Mouse (Mus musculus) midbrain, postnatal 0 days (tissue): ENCODE data around the gene Arhgap44. TPM values are rescaled to one million over a fixed set of nuclear protein-coding genes. Genes with fewer than 3 reads are reported as not detected.
A peak's percentile ranks its signal among the peaks of the same experiment; 100 is the strongest.

Experiments
- ATAC-seq: fragments of 200-750 bp; cut with Nextera tagmentation; 2 replicates; pipeline ENCODE4 v1.8.0; 2017; ENCODE audit warnings: moderate number of reproducible peaks, mild to moderate bottlenecking, moderate TSS enrichment, moderate library complexity; ENCODE audit not compliant: low FRiP score
- DNase-seq: peaks from one replicate; pipeline ENCODE4 v3.0.0-alpha.2; 2015; ENCODE audit warnings: low spot score
- H3K27ac ChIP-seq: fragments of 300-500 bp; sonication (generic); 2 replicates; pipeline ENCODE4 v1.5.1; 2014; ENCODE audit warnings: low read depth, mild to moderate bottlenecking, low read length, mixed read lengths
- H3K27me3 ChIP-seq: fragments of 300-500 bp; sonication (generic); 2 replicates; pipeline ENCODE4 v1.6.1; 2014; ENCODE audit warnings: low read length, control low read depth, mixed read lengths; ENCODE audit not compliant: insufficient read depth
- H3K36me3 ChIP-seq: fragments of 300-500 bp; sonication (generic); 2 replicates; pipeline ENCODE4 v1.6.1; 2014; ENCODE audit warnings: low read length, control low read depth, mixed read lengths; ENCODE audit not compliant: insufficient read depth
- H3K4me1 ChIP-seq: fragments of 300-500 bp; sonication (generic); 2 replicates; pipeline ENCODE4 v1.6.1; 2014; ENCODE audit warnings: mild to moderate bottlenecking, control low read depth, antibody characterized with exemption, low read length, mixed read lengths; ENCODE audit not compliant: insufficient read depth
- H3K4me2 ChIP-seq: fragments of 300-500 bp; sonication (generic); 2 replicates; pipeline ENCODE4 v1.6.1; 2014; ENCODE audit warnings: low read depth, mild to moderate bottlenecking, low read length, mixed read lengths; ENCODE audit not compliant: poor library complexity, severe bottlenecking
- H3K4me3 ChIP-seq: fragments of 300-500 bp; sonication (generic); 2 replicates; pipeline ENCODE4 v1.5.1; 2014; ENCODE audit warnings: low read depth, mild to moderate bottlenecking, low read length, moderate library complexity
- H3K9ac ChIP-seq: fragments of 300-500 bp; sonication (generic); replicated peaks from 2 replicates; pipeline ENCODE4 v1.6.1; 2014; ENCODE audit warnings: mild to moderate bottlenecking, low read length, moderate library complexity, mixed read lengths; ENCODE audit not compliant: poor library complexity, severe bottlenecking
- H3K9me3 ChIP-seq: fragments of 300-500 bp; sonication (generic); 2 replicates; pipeline ENCODE4 v1.6.1; 2016; ENCODE audit warnings: low read length, control low read depth
- CTCF ChIP-seq: IDR thresholded peaks from 2 replicates; pipeline ENCODE4 v1.5.1; 2016; ENCODE audit warnings: antibody characterized with exemption, mild to moderate bottlenecking
- WGBS: fragments of 180-500 bp; shearing (Covaris S2); extraction: QIAGEN DNeasy Blood & Tissue Kit; methylation state at CpG from one replicate; pipeline ENCODE4 v1.1.7; 2014; 5-methylcytosine and 5-hydroxymethylcytosine counted together
- polyA plus RNA-seq: library from polyadenylated mRNA; unstranded; fragments of >200 nt; fragmentation: Nextera tagmentation; extraction: Ambion mirVana; gene quantifications from 2 replicates; pipeline ENCODE4 v1.2.1, GENCODE M21; 2015
- total RNA-seq: library from RNA; depleted of rRNA; stranded (reverse); fragments of >200 nt; gene quantifications from 2 replicates; pipeline ENCODE4 v1.2.3, GENCODE M21; 2014

Arhgap44 gene
- total and polyA plus RNA-seq, 2 experiments from 2014 or later, result 20.8 to 39.4 TPM

DNA sequence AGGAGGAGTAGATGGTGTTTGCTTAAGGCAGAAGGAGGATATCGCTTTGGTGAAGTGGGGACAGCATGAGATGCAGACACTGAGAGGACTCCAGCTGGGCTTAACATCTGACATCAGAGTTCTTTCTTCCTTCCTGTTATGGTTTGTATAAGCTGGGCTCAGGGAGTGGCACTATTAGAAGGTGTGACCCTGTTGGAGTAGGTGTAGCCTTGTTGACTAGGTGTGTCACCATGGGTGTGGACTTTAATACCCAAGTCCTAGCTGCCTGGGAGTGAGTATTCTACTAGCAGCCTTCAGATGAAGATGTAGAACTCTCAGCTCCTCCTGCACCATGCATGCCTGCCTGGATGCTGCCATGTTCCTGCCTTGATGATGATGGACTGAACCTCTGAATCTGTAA lies 146.0 kb downstream of the Arhgap44 start:
- Histone ChIP-seq H3K27me3 (no peaks in the 10 kb centered on the region), H3K4me1 (no peaks in the 10 kb centered on the region), H3K9ac (no peak overlapping the region), H3K4me3 (no peak overlapping the region), H3K36me3 (peaks cover 24% of the 10 kb centered on the region), H3K4me2 (no peak overlapping the region), H3K9me3 (no peaks in the 10 kb centered on the region), H3K27ac (no peak overlapping the region)
- 96% methylated on average over 1 of the region's 1 CpGs for WGBS
- no peak for DNase-seq
- no peak for ATAC-seq
- TF ChIP-seq CTCF, result no peak

DNA sequence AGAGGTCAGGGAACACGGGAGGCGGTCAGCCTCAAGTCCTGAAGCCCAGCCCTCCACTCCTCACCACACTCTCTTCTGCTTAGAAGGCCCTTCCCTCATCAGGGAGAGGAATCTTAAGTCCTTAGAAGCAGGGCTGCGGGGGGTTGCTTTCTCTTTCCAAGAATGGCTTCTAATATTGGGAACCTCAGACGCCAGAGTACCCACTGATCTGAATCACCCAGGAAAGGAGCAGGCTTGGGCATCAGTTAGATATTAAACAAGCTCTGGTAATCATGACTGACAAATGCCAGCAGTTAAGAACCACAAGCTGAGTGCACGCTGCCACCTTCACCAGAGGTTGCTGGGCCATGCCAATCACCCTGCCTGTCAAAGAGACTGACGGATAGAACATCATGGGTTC lies 148.9 kb downstream of the Arhgap44 start:
- H3K27ac ChIP-seq, result no peak overlapping the region
- H3K9me3 ChIP-seq, result no peaks in the 10 kb centered on the region
- no peak overlapping the region for H3K4me3 ChIP-seq
- H3K27me3 ChIP-seq, result no peaks in the 10 kb centered on the region
- no peak overlapping the region for H3K4me2 ChIP-seq
- 62% methylated on average over 6 of the region's 6 CpGs for WGBS
- H3K36me3 ChIP-seq, result peaks cover 27% of the 10 kb centered on the region; the same call in 1 of the 2 replicates
- no peak for TF ChIP-seq CTCF
- H3K9ac ChIP-seq, result no peak overlapping the region
- no peaks in the 10 kb centered on the region for H3K4me1 ChIP-seq
- DNase-seq, result no peak
- ATAC-seq, result no peak

DNA sequence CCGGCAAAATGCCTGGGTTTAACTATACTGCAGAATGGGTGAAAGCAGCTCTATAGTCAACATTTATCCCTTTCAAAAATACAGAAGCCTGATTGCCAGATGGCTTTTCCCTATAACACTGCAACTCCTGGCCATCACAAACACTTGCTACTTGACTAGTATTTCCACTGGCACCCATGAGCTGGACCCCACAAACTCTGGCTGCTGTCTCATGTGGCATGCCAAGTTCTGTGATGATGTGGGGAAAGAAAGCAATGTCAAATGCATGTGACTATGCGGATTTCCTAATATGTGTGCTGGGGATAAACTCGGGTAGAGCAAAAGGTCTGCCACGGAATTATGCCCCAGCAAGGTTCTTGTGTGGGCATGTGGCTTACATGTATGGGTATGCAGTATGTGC lies 156.7 kb downstream of the Arhgap44 start:
- 92% methylated on average over 4 of the region's 4 CpGs for WGBS
- ATAC-seq (no peak), DNase-seq (no peak)
- H3K4me2 ChIP-seq, result no peak overlapping the region
- H3K27ac ChIP-seq, result no peak overlapping the region
- peak overlapping the region; percentile 34; the same call in 1 of the 2 replicates for H3K9ac ChIP-seq
- no peak for TF ChIP-seq CTCF
- no peaks in the 10 kb centered on the region for H3K9me3 ChIP-seq
- H3K4me3 ChIP-seq, result no peak overlapping the region
- no peaks in the 10 kb centered on the region for H3K27me3 ChIP-seq
- no peaks in the 10 kb centered on the region; the same call in 1 of the 2 replicates for H3K4me1 ChIP-seq
- H3K36me3 ChIP-seq, result peaks cover 58% of the 10 kb centered on the region

DNA sequence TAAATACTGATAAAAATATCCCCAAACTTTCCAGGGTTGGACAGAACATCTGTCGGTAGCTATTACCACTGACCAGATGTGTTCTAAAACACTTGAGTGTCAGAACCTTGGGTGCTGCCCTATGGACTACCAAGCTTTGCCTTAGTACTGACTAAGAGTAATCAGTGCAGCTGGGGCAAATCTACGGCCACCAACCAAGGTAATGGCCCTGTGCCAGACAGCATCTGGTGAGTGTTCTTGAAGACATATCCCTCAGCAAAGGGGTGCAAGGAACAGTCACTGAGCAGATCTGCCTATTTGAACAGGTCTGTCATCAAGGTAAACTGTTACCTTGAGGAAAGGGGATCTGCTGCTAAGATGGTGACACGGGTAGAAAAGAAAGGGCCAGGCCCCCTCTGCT lies 157.9 kb downstream of the Arhgap44 start:
- DNase-seq (no peak), ATAC-seq (no peak)
- no peaks in the 10 kb centered on the region; the same call in 1 of the 2 replicates for H3K4me1 ChIP-seq
- H3K4me2 ChIP-seq, result no peak overlapping the region
- H3K27ac ChIP-seq, result no peak overlapping the region
- H3K9ac ChIP-seq, result no peak overlapping the region
- no peaks in the 10 kb centered on the region for H3K27me3 ChIP-seq
- no peak for TF ChIP-seq CTCF
- H3K9me3 ChIP-seq, result no peaks in the 10 kb centered on the region
- WGBS, result 81% methylated on average over 3 of the region's 3 CpGs
- H3K36me3 ChIP-seq, result peaks cover 66% of the 10 kb centered on the region
- no peak overlapping the region for H3K4me3 ChIP-seq

GRCm38 (mm10) chr11:65003611-65004010 lies 159.2 kb downstream of the Arhgap44 start:
- no peak for DNase-seq
- WGBS, result 93% methylated on average over 5 of the region's 5 CpGs

GRCm38 (mm10) chr11:65001729-65002128 lies 161.0 kb downstream of the Arhgap44 start:
- Histone ChIP-seq H3K4me2 (no peak overlapping the region), H3K27me3 (no peaks in the 10 kb centered on the region), H3K4me3 (no peak overlapping the region), H3K36me3 (peaks cover 82% of the 10 kb centered on the region), H3K27ac (no peak overlapping the region), H3K9ac (no peak overlapping the region), H3K4me1 (no peaks in the 10 kb centered on the region; the same call in 1 of the 2 replicates), H3K9me3 (no peaks in the 10 kb centered on the region)
- TF ChIP-seq CTCF, result no peak
- DNase-seq, result no peak
- 93% methylated on average over 14 of the region's 14 CpGs for WGBS
- ATAC-seq, result no peak

More at GRCm38 (mm10) chr11:65003611-65004010, 159.2 kb downstream of the Arhgap44 start:
- Histone ChIP-seq H3K27me3 (no peaks in the 10 kb centered on the region), H3K4me2 (no peak overlapping the region), H3K4me1 (no peaks in the 10 kb centered on the region; the same call in 1 of the 2 replicates), H3K4me3 (no peak overlapping the region), H3K27ac (no peak overlapping the region), H3K9ac (no peak overlapping the region), H3K36me3 (peaks cover 76% of the 10 kb centered on the region), H3K9me3 (no peaks in the 10 kb centered on the region)
- no peak for TF ChIP-seq CTCF
- no peak for ATAC-seq
